Mouse (Mus musculus) lung, postnatal 0 days (tissue): ENCODE results near the gene 1110002E22Rik.

Source experiments
- CTCF ChIP-seq: IDR thresholded peaks from 2 replicates; pipeline ENCODE4 v1.5.1; 2016; ENCODE audit warnings: antibody characterized with exemption, mild to moderate bottlenecking
- EP300 ChIP-seq: IDR thresholded peaks from 2 replicates; pipeline ENCODE4 v1.6.1; 2016; ENCODE audit warnings: antibody characterized with exemption, mild to moderate bottlenecking, control low read depth

DNA sequence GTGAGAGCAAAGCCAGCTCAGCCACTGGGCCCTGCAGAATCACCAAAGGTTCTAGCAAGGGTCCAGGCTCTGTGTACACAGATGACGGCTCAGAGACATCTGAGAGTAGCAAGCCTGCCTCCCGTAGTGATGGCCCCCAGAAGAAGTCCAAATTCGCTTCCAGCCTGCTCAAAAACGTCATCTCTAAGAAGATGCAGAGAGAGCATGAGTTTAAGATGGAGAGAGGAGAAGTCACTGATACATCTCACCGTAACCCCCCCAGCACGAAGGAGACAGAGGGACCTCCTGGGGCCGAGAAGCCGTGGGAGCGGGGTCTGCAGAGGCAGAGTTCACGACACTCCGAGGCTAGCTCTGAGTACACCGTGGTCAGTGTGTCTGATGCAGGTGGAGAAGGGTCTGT, 2.4 kb downstream of the 1110002E22Rik start, which contains the start of gene Gm5105:
- TF ChIP-seq CTCF (no peak), EP300 (no peak)
